Mouse (Mus musculus): ENCODE measurements at regions not wholly inside any gene's neighbourhood (a gene's known extent, or its start where the extent isn't known, plus 50 kb on each side); places are given as distances from the start of the nearest gene placed in this dataset.
"Not testable (repeated sequence)": the region's sequence is repeated elsewhere in the genome, so short reads cannot be mapped to it uniquely, and the experiment has no call there.

GRCm38 (mm10) chr3:60858474-60859118 is 144.0 kb upstream of the P2ry1 start:
- Histone ChIP-seq H3K27me3 (replicated peaks) (no peaks in the 10 kb centered on the region), H3K9ac (no peak overlapping the region), H3K36me3 (no peaks in the 10 kb centered on the region), H3K9me3 (replicated peaks) (no peaks in the 10 kb centered on the region), H3K4me3 (no peak overlapping the region), H3K4me2 (no peak overlapping the region), H3K4me1 (replicated peaks) (no peaks in the 10 kb centered on the region), H3K27ac (ENCODE audit: poor library complexity, severe bottlenecking) (no peak overlapping the region)
- no peak for ATAC-seq (ENCODE audit: insufficient number of reproducible peaks, low FRiP score)
- 84% methylated on average over 5 of the region's 5 CpGs for WGBS

- 87% methylated on average over 3 of the region's 3 CpGs for WGBS
- no peak overlapping the region for H3K4me2 ChIP-seq
- no peaks in the 10 kb centered on the region for H3K27me3 ChIP-seq (replicated peaks)
- no peaks in the 10 kb centered on the region for H3K36me3 ChIP-seq
- no peak overlapping the region for H3K4me3 ChIP-seq
- H3K4me1 ChIP-seq (replicated peaks): no peaks in the 10 kb centered on the region
- no peak overlapping the region for H3K9ac ChIP-seq
- H3K9me3 ChIP-seq (replicated peaks): no peaks in the 10 kb centered on the region
- no peak overlapping the region for H3K27ac ChIP-seq (ENCODE audit: poor library complexity, severe bottlenecking)
- no peak for ATAC-seq (ENCODE audit: insufficient number of reproducible peaks, low FRiP score)
Measured at GRCm38 (mm10) chr3:60859119-60859515, 143.5 kb upstream of the P2ry1 start.

DNA sequence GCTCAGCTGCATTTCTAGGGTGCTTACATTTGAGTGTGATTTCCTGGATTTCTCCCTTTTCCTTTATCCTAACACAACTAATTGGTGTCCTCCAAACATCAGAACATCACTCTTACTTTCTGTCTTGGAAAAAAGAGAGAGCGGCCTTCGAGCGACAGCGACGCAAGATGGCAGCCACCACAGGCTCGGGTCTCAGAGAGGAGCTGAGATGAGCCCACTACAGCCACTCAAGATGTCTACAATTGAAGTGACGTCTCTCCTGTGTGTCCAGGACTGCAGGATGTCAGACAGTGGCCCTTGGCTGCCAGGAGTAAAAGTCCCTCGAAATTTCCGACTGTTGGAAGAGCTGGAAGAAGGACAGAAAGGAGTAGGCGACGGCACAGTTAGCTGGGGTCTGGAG is 125.7 kb upstream of the P2ry1 start:
- WGBS: 90% methylated on average over 11 of the region's 11 CpGs
- not testable (repeated sequence) for ATAC-seq (ENCODE audit: insufficient number of reproducible peaks, low FRiP score)

GRCm38 (mm10) chr3:60878880-60879279 is 123.7 kb upstream of the P2ry1 start:
- ATAC-seq (ENCODE audit: insufficient number of reproducible peaks, low FRiP score): no peak
- H3K27me3 ChIP-seq (replicated peaks): no peaks in the 10 kb centered on the region
- H3K4me2 ChIP-seq: no peak overlapping the region
- no peaks in the 10 kb centered on the region for H3K36me3 ChIP-seq
- no peaks in the 10 kb centered on the region for H3K9me3 ChIP-seq (replicated peaks)
- H3K4me3 ChIP-seq: no peak overlapping the region
- no peak overlapping the region for H3K27ac ChIP-seq (ENCODE audit: poor library complexity, severe bottlenecking)
- no peaks in the 10 kb centered on the region for H3K4me1 ChIP-seq (replicated peaks)
- WGBS: 77% methylated on average over 3 of the region's 3 CpGs
- H3K9ac ChIP-seq: no peak overlapping the region

More for the DNA sequence above, 125.7 kb upstream of the P2ry1 start:
- not testable (repeated sequence) for H3K36me3 ChIP-seq; H3K4me2 ChIP-seq; H3K4me3 ChIP-seq; H3K27ac ChIP-seq (ENCODE audit: poor library complexity, severe bottlenecking); H3K9ac ChIP-seq; H3K4me1 ChIP-seq (replicated peaks); H3K27me3 ChIP-seq (replicated peaks); H3K9me3 ChIP-seq (replicated peaks)

DNA sequence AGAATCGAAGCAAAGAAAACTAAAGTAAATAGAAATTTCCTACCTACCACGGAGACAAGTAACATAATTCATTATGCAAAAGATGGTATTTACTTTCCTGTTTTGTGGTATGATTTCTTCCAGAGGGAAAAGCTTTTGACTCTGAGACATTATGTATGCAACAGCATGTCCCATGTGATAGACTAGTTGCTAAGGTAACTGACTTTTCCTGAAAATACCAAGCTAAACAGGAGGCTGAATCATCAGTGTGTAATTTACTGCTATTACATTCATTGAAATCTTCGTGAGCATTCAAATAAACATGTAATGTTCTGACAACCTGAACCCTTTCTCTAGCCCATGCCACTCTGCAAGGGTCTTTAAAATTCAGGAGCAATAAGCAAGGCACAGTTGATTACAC is 118.6 kb upstream of the P2ry1 start:
- 61% methylated on average over 3 of the region's 3 CpGs for WGBS
- ATAC-seq (ENCODE audit: insufficient number of reproducible peaks, low FRiP score): no peak

DNA sequence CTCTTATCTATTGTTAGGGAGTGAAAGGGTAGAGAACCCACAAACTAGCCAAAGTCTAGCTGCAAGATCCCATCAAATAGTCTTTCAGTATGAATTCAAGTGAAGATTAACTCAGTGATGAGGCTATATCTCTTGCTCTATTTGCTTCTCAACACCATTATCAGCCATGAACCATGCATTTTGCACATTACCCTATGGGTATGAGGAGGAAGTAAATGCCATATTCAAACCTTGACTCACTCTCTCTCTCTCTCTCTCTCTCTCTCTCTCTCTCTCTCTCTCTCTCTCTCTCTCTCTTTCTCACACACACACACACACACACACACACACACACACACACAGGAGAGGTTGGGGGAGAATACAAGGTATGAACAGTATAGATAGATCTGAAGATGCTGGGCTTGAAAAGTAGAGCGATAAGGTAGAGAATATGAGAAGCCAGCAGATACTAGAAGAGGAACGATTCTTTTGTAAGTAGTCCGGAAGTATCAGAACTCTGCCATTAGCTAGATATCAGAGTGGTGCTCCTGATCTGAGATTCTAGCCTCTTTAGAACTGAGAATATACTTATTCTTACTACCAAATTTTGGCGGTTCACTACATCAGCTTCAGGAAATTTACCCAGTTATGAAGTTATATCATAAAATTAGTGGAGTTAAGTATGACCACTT is 113.3 kb upstream of the P2ry1 start:
- no peaks in the 10 kb centered on the region for H3K27me3 ChIP-seq (replicated peaks)
- H3K9me3 ChIP-seq (replicated peaks): no peaks in the 10 kb centered on the region
- 87% methylated on average over 4 of the region's 4 CpGs for WGBS
- no peaks in the 10 kb centered on the region for H3K4me1 ChIP-seq (replicated peaks)
- ATAC-seq (ENCODE audit: insufficient number of reproducible peaks, low FRiP score): no peak
- H3K4me3 ChIP-seq: no peak overlapping the region
- H3K27ac ChIP-seq (ENCODE audit: poor library complexity, severe bottlenecking): no peak overlapping the region
- H3K9ac ChIP-seq: no peak overlapping the region
- no peak overlapping the region for H3K4me2 ChIP-seq
- no peaks in the 10 kb centered on the region for H3K36me3 ChIP-seq

More for the DNA sequence above, 118.6 kb upstream of the P2ry1 start:
- H3K36me3 ChIP-seq: no peaks in the 10 kb centered on the region
- H3K4me1 ChIP-seq (replicated peaks): no peaks in the 10 kb centered on the region
- no peak overlapping the region for H3K27ac ChIP-seq (ENCODE audit: poor library complexity, severe bottlenecking)
- no peak overlapping the region for H3K9ac ChIP-seq
- no peak overlapping the region for H3K4me3 ChIP-seq
- H3K4me2 ChIP-seq: no peak overlapping the region
- no peaks in the 10 kb centered on the region for H3K27me3 ChIP-seq (replicated peaks)
- H3K9me3 ChIP-seq (replicated peaks): no peaks in the 10 kb centered on the region

GRCm38 (mm10) chr3:60897628-60898269 is 104.8 kb upstream of the P2ry1 start:
- H3K4me2 ChIP-seq: no peak overlapping the region
- 80% methylated on average over 5 of the region's 5 CpGs for WGBS
- H3K27ac ChIP-seq (ENCODE audit: poor library complexity, severe bottlenecking): no peak overlapping the region
- no peak overlapping the region for H3K4me3 ChIP-seq
- H3K9me3 ChIP-seq (replicated peaks): no peaks in the 10 kb centered on the region
- no peaks in the 10 kb centered on the region for H3K4me1 ChIP-seq (replicated peaks)
- no peak for ATAC-seq (ENCODE audit: insufficient number of reproducible peaks, low FRiP score)
- no peak overlapping the region for H3K9ac ChIP-seq
- no peaks in the 10 kb centered on the region for H3K27me3 ChIP-seq (replicated peaks)
- no peaks in the 10 kb centered on the region for H3K36me3 ChIP-seq

GRCm38 (mm10) chr3:60898720-60899119 is 103.9 kb upstream of the P2ry1 start:
- Histone ChIP-seq H3K4me3 (no peak overlapping the region), H3K27ac (ENCODE audit: poor library complexity, severe bottlenecking) (no peak overlapping the region)
- WGBS: 55% methylated on average over 1 of the region's 1 CpGs

GRCm38 (mm10) chr3:60901571-60901970 is 101.0 kb upstream of the P2ry1 start:
- no peak overlapping the region for H3K9ac ChIP-seq
- no peak overlapping the region for H3K27ac ChIP-seq (ENCODE audit: poor library complexity, severe bottlenecking)
- 87% methylated on average over 2 of the region's 2 CpGs for WGBS
- H3K4me3 ChIP-seq: no peak overlapping the region
- no peak overlapping the region for H3K4me2 ChIP-seq
- no peak for ATAC-seq (ENCODE audit: insufficient number of reproducible peaks, low FRiP score)
- no peaks in the 10 kb centered on the region for H3K27me3 ChIP-seq (replicated peaks)
- H3K36me3 ChIP-seq: no peaks in the 10 kb centered on the region
- H3K4me1 ChIP-seq (replicated peaks): no peaks in the 10 kb centered on the region
- no peaks in the 10 kb centered on the region for H3K9me3 ChIP-seq (replicated peaks)

More at GRCm38 (mm10) chr3:60898720-60899119, 103.9 kb upstream of the P2ry1 start:
- no peak for ATAC-seq (ENCODE audit: insufficient number of reproducible peaks, low FRiP score)
- Histone ChIP-seq H3K9ac (no peak overlapping the region), H3K4me1 (replicated peaks) (no peaks in the 10 kb centered on the region), H3K36me3 (no peaks in the 10 kb centered on the region), H3K9me3 (replicated peaks) (no peaks in the 10 kb centered on the region), H3K27me3 (replicated peaks) (no peaks in the 10 kb centered on the region), H3K4me2 (no peak overlapping the region)

- no peak for ATAC-seq (ENCODE audit: insufficient number of reproducible peaks, low FRiP score)
- Histone ChIP-seq H3K4me2 (no peak overlapping the region), H3K27me3 (replicated peaks) (no peaks in the 10 kb centered on the region), H3K27ac (ENCODE audit: poor library complexity, severe bottlenecking) (no peak overlapping the region), H3K36me3 (no peaks in the 10 kb centered on the region), H3K4me3 (no peak overlapping the region), H3K9ac (no peak overlapping the region), H3K9me3 (replicated peaks) (no peaks in the 10 kb centered on the region), H3K4me1 (replicated peaks) (no peaks in the 10 kb centered on the region)
- 22% methylated on average over 1 of the region's 1 CpGs for WGBS
Measured at GRCm38 (mm10) chr3:60916411-60916810, 86.2 kb upstream of the P2ry1 start.

DNA sequence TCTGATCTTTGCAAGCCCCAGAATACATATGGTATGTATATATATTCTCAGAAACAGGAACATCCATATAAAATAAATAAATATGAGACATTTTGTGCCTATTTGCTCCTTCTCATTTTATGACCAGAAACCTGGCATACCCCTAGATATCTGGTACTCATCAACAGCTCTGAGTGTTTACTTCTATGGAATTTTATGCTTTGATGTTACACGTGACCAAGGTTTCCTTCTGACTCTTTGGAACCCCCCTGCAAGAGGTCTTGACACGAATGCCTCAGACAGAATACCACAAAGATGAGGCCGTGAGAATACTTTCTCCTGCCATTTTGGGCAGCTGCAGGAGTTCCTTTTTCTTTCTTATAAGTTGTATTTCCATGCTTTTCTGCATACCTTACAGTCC is 85.3 kb upstream of the P2ry1 start:
- no peaks in the 10 kb centered on the region for H3K36me3 ChIP-seq
- no peaks in the 10 kb centered on the region for H3K9me3 ChIP-seq (replicated peaks)
- no peak overlapping the region for H3K4me2 ChIP-seq
- ATAC-seq (ENCODE audit: insufficient number of reproducible peaks, low FRiP score): no peak
- no peak overlapping the region for H3K9ac ChIP-seq
- 67% methylated on average over 3 of the region's 3 CpGs for WGBS
- no peak overlapping the region for H3K27ac ChIP-seq (ENCODE audit: poor library complexity, severe bottlenecking)
- H3K4me1 ChIP-seq (replicated peaks): no peaks in the 10 kb centered on the region
- no peaks in the 10 kb centered on the region for H3K27me3 ChIP-seq (replicated peaks)
- H3K4me3 ChIP-seq: no peak overlapping the region

Measured in heart, embryonic 12.5 days (tissue).